Mouse (Mus musculus) limb, embryonic 12.5 days (tissue): ENCODE measurements around the gene Ogfod2. TPM values are rescaled to one million over a fixed set of nuclear protein-coding genes. Genes with fewer than 3 reads are reported as not detected.

ENCODE experiments used
- ATAC-seq: fragments of 200-750 bp; cut with Nextera tagmentation; 2 replicates; pipeline ENCODE4 v1.8.0; 2017; ENCODE audit warnings: low read depth, moderate TSS enrichment; ENCODE audit not compliant: insufficient number of reproducible peaks, insufficient read depth, low FRiP score, low TSS enrichment
- H3K27ac ChIP-seq: fragments of 300-500 bp; sonication (generic); 2 replicates; pipeline ENCODE4 v1.5.1; 2016; ENCODE audit warnings: mild to moderate bottlenecking, moderate library complexity
- H3K27me3 ChIP-seq: fragments of 300-500 bp; sonication (generic); 2 replicates; pipeline ENCODE4 v1.6.1; 2016; ENCODE audit warnings: mild to moderate bottlenecking, moderate library complexity
- H3K36me3 ChIP-seq: fragments of 300-500 bp; sonication (generic); 2 replicates; pipeline ENCODE4 v1.6.1; 2016; ENCODE audit warnings: mild to moderate bottlenecking, moderate library complexity
- H3K4me1 ChIP-seq: fragments of 300-500 bp; sonication (generic); replicated peaks from 2 replicates; pipeline ENCODE4 v1.6.1; 2016
- H3K4me2 ChIP-seq: fragments of 300-500 bp; sonication (generic); 2 replicates; pipeline ENCODE4 v1.6.1; 2016; ENCODE audit warnings: mild to moderate bottlenecking, moderate library complexity
- H3K4me3 ChIP-seq: fragments of 300-500 bp; sonication (generic); replicated peaks from 2 replicates; pipeline ENCODE4 v1.5.1; 2016; ENCODE audit warnings: mild to moderate bottlenecking
- H3K9ac ChIP-seq: fragments of 300-500 bp; sonication (generic); replicated peaks from 2 replicates; pipeline ENCODE4 v1.6.1; 2016; ENCODE audit warnings: mild to moderate bottlenecking, moderate library complexity
- H3K9me3 ChIP-seq: fragments of 300-500 bp; sonication (generic); 2 replicates; pipeline ENCODE4 v1.6.1; 2016; ENCODE audit warnings: mild to moderate bottlenecking, moderate library complexity
- WGBS: fragments of 180-500 bp; shearing (Covaris S2); methylation state at CpG from one replicate; pipeline ENCODE4 v1.1.7; 2016; 5-methylcytosine and 5-hydroxymethylcytosine counted together
- polyA plus RNA-seq: library from polyadenylated mRNA; unstranded; fragments of >200 nt; fragmentation: Nextera tagmentation; extraction: Ambion mirVana; gene quantifications from 2 replicates; pipeline ENCODE4 v1.2.1, GENCODE M21; 2016

Ogfod2 gene
- polyA plus RNA-seq, 1 experiment from 2014 or later, result 13.9 TPM

GRCm38 (mm10) chr5:124082941-124083688 is 29.0 kb upstream of the Ogfod2 start:
- Histone ChIP-seq H3K4me1 (no peaks in the 10 kb centered on the region; the same call in 1 of the 2 replicates), H3K9ac (no peak overlapping the region), H3K27me3 (peaks cover 3% of the 10 kb centered on the region), H3K36me3 (no peaks in the 10 kb centered on the region), H3K27ac (no peak overlapping the region), H3K9me3 (no peaks in the 10 kb centered on the region), H3K4me2 (no peak overlapping the region), H3K4me3 (no peak overlapping the region)
- no peak for ATAC-seq
- 88% methylated on average over 17 of the region's 17 CpGs for WGBS

- 86% methylated on average over 14 of the region's 14 CpGs for WGBS
- ATAC-seq, result no peak
- no peaks in the 10 kb centered on the region; the same call in 1 of the 2 replicates for H3K4me1 ChIP-seq
These were observed 28.1 kb upstream of the Ogfod2 start for GRCm38 (mm10) chr5:124083850-124084587.

GRCm38 (mm10) chr5:124084588-124085173 is 27.4 kb upstream of the Ogfod2 start:
- H3K36me3 ChIP-seq, result no peaks in the 10 kb centered on the region
- WGBS, result 40% methylated on average over 11 of the region's 11 CpGs
- H3K4me2 ChIP-seq, result no peak overlapping the region
- no peak overlapping the region for H3K9ac ChIP-seq
- ATAC-seq, result peak; percentile 53; the same call in 1 of the 2 replicates
- H3K27ac ChIP-seq, result no peak overlapping the region
- H3K27me3 ChIP-seq, result peaks cover 3% of the 10 kb centered on the region
- H3K9me3 ChIP-seq, result no peaks in the 10 kb centered on the region
- no peaks in the 10 kb centered on the region for H3K4me1 ChIP-seq
- H3K4me3 ChIP-seq, result no peak overlapping the region

More at GRCm38 (mm10) chr5:124083850-124084587, 28.1 kb upstream of the Ogfod2 start:
- H3K4me3 ChIP-seq, result no peak overlapping the region
- no peak overlapping the region for H3K9ac ChIP-seq
- no peak overlapping the region for H3K4me2 ChIP-seq
- H3K27ac ChIP-seq, result no peak overlapping the region
- peaks cover 3% of the 10 kb centered on the region for H3K27me3 ChIP-seq
- H3K36me3 ChIP-seq, result no peaks in the 10 kb centered on the region
- no peaks in the 10 kb centered on the region for H3K9me3 ChIP-seq

- Histone ChIP-seq H3K4me2 (no peak overlapping the region), H3K4me1 (no peaks in the 10 kb centered on the region), H3K4me3 (no peak overlapping the region), H3K36me3 (no peaks in the 10 kb centered on the region), H3K9ac (no peak overlapping the region), H3K27me3 (peaks cover 6% of the 10 kb centered on the region), H3K9me3 (no peaks in the 10 kb centered on the region), H3K27ac (no peak overlapping the region)
- ATAC-seq, result no peak
- WGBS, result 75% methylated on average over 3 of the region's 3 CpGs
These were observed 26.6 kb upstream of the Ogfod2 start for GRCm38 (mm10) chr5:124085513-124085912.

- no peak overlapping the region for H3K9ac ChIP-seq
- H3K36me3 ChIP-seq, result no peaks in the 10 kb centered on the region
- no peak for ATAC-seq
- no peak overlapping the region for H3K27ac ChIP-seq
- WGBS, result 81% methylated on average over 4 of the region's 4 CpGs
- peaks cover 6% of the 10 kb centered on the region for H3K27me3 ChIP-seq
- no peak overlapping the region for H3K4me2 ChIP-seq
- no peak overlapping the region for H3K4me3 ChIP-seq
- no peaks in the 10 kb centered on the region for H3K9me3 ChIP-seq
- H3K4me1 ChIP-seq, result no peaks in the 10 kb centered on the region
These were observed 25.2 kb upstream of the Ogfod2 start for GRCm38 (mm10) chr5:124086876-124087275.

- H3K9me3 ChIP-seq, result no peaks in the 10 kb centered on the region
- no peak overlapping the region; the same call in 1 of the 2 replicates for H3K9ac ChIP-seq
- H3K27ac ChIP-seq, result no peak overlapping the region
- no peaks in the 10 kb centered on the region for H3K36me3 ChIP-seq
- H3K27me3 ChIP-seq, result peaks cover 22% of the 10 kb centered on the region
- H3K4me2 ChIP-seq, result no peak overlapping the region
- 81% methylated on average over 23 of the region's 23 CpGs for WGBS
- H3K4me1 ChIP-seq, result peaks cover 1% of the 10 kb centered on the region; the same call in 1 of the 2 replicates
- ATAC-seq, result no peak
- no peak overlapping the region for H3K4me3 ChIP-seq
These were observed 22.2 kb upstream of the Ogfod2 start for GRCm38 (mm10) chr5:124089868-124090267.

- Histone ChIP-seq H3K27ac (no peak overlapping the region), H3K9me3 (peaks cover 5% of the 10 kb centered on the region; the same call in 1 of the 2 replicates), H3K36me3 (no peaks in the 10 kb centered on the region), H3K9ac (no peak overlapping the region), H3K4me3 (no peak overlapping the region), H3K4me2 (no peak overlapping the region), H3K27me3 (peaks cover 31% of the 10 kb centered on the region), H3K4me1 (peaks cover 12% of the 10 kb centered on the region)
- ATAC-seq, result no peak
- 64% methylated on average over 9 of the region's 9 CpGs for WGBS
These were observed 20.1 kb upstream of the Ogfod2 start for GRCm38 (mm10) chr5:124091951-124092406.

- Histone ChIP-seq H3K4me1 (peaks cover 12% of the 10 kb centered on the region), H3K9ac (no peak overlapping the region), H3K9me3 (peaks cover 5% of the 10 kb centered on the region; the same call in 1 of the 2 replicates), H3K4me3 (no peak overlapping the region), H3K27ac (no peak overlapping the region), H3K36me3 (no peaks in the 10 kb centered on the region), H3K27me3 (peaks cover 31% of the 10 kb centered on the region), H3K4me2 (no peak overlapping the region)
- 81% methylated on average over 11 of the region's 11 CpGs for WGBS
- ATAC-seq, result no peak
These were observed 18.8 kb upstream of the Ogfod2 start for GRCm38 (mm10) chr5:124093120-124093794.

GRCm38 (mm10) chr5:124093852-124094604 is 18.1 kb upstream of the Ogfod2 start:
- ATAC-seq, result no peak

GRCm38 (mm10) chr5:124095077-124095581 is 17.0 kb upstream of the Ogfod2 start:
- H3K9me3 ChIP-seq, result peaks cover 5% of the 10 kb centered on the region; the same call in 1 of the 2 replicates
- WGBS, result 11% methylated on average over 19 of the region's 19 CpGs
- no peaks in the 10 kb centered on the region for H3K36me3 ChIP-seq
- peaks cover 29% of the 10 kb centered on the region for H3K27me3 ChIP-seq
- H3K27ac ChIP-seq, result no peak overlapping the region
- ATAC-seq, result peak; percentile 39
- H3K4me1 ChIP-seq, result peaks cover 12% of the 10 kb centered on the region
- peak overlapping the region; percentile 69 for H3K4me2 ChIP-seq
- peak overlapping the region; percentile 46 for H3K4me3 ChIP-seq
- no peak overlapping the region; the same call in 1 of the 2 replicates for H3K9ac ChIP-seq

More at GRCm38 (mm10) chr5:124093852-124094604, 18.1 kb upstream of the Ogfod2 start:
- H3K4me3 ChIP-seq, result no peak overlapping the region
- 82% methylated on average over 12 of the region's 12 CpGs for WGBS
- no peak overlapping the region for H3K9ac ChIP-seq
- no peaks in the 10 kb centered on the region for H3K36me3 ChIP-seq
- H3K4me2 ChIP-seq, result no peak overlapping the region
- H3K4me1 ChIP-seq, result peaks cover 12% of the 10 kb centered on the region
- peaks cover 5% of the 10 kb centered on the region; the same call in 1 of the 2 replicates for H3K9me3 ChIP-seq
- H3K27ac ChIP-seq, result no peak overlapping the region
- H3K27me3 ChIP-seq, result peaks cover 31% of the 10 kb centered on the region
